Mouse (Mus musculus) olfactory bulb, adult 2 months (tissue): ENCODE data around the gene Pxmp4. TPM values are rescaled to one million over a fixed set of nuclear protein-coding genes. Genes with fewer than 3 reads are reported as not detected.

Source experiments
- H3K27ac ChIP-seq: fragments of 200-500 bp; 2 replicates; pipeline ENCODE4 v1.5.1; 2012; ENCODE audit warnings: low read depth, low read length; ENCODE audit not compliant: insufficient read depth
- H3K4me1 ChIP-seq: fragments of 200-500 bp; 2 replicates; pipeline ENCODE4 v1.6.1; 2012; ENCODE audit warnings: low read length; ENCODE audit not compliant: control insufficient read depth, insufficient read depth
- H3K4me3 ChIP-seq: fragments of 200-500 bp; 2 replicates; pipeline ENCODE4 v1.5.1; 2012; ENCODE audit warnings: mild to moderate bottlenecking, low read depth, low read length, moderate library complexity; ENCODE audit not compliant: insufficient read depth
- CTCF ChIP-seq: fragments of 200-500 bp; IDR thresholded peaks from 2 replicates; pipeline ENCODE4 v1.5.1; 2012; ENCODE audit warnings: low read depth, mild to moderate bottlenecking, low read length, moderate library complexity; ENCODE audit not compliant: insufficient read depth
- POLR2A ChIP-seq: fragments of 200-500 bp; IDR thresholded peaks from 2 replicates; pipeline ENCODE4 v1.6.1; 2012; ENCODE audit warnings: mild to moderate bottlenecking, low read depth, low read length, moderate library complexity; ENCODE audit not compliant: insufficient read depth
- WGBS: fragments of 180-500 bp; shearing (Covaris S2); methylation state at CpG from one replicate; pipeline ENCODE4 v1.1.7; 2018; 5-methylcytosine and 5-hydroxymethylcytosine counted together
- polyA plus RNA-seq: library from polyadenylated mRNA; stranded (reverse); fragments of >200 nt; gene quantifications from 2 replicates; pipeline ENCODE4 v1.2.4, GENCODE M21; 2012; ENCODE audit warnings: low replicate concordance; ENCODE audit not compliant: missing spikeins, insufficient read depth, insufficient read length

Gene Pxmp4
- polyA plus RNA-seq, 1 experiment, result not detected

DNA sequence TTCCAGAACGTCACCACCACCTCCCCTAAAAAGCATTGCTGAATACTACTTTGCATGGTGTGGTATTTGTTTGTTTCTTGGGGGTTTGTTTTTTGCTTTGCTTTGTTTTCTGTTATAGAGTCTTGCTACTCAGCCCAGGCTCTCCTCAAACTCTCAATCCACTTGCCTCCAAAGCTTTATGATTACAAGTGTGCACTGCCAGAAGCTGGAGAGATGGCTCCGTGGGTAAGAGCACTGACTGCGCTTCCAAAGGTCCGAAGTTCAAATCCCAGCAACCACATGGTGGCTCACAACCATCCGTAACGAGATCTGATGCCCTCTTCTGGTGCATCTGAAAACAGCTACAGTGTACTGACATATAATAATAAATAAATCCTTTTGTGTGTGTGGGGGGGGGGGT lies 2.9 kb downstream of the Pxmp4 start:
- TF ChIP-seq CTCF (no peak), POLR2A (no peak)
- Histone ChIP-seq H3K4me1 (peaks cover 6% of the 10 kb centered on the region; the same call in 1 of the 2 replicates), H3K4me3 (no peak overlapping the region), H3K27ac (no peak overlapping the region)
- 75% methylated on average over 6 of the region's 6 CpGs for WGBS

- no peak for TF ChIP-seq CTCF
- TF ChIP-seq POLR2A, result no peak
Measured at GRCm38 (mm10) chr2:154597399-154597798, 6.1 kb downstream of the Pxmp4 start.

GRCm38 (mm10) chr2:154595775-154596174 lies 7.7 kb downstream of the Pxmp4 start:
- H3K27ac ChIP-seq, result no peak overlapping the region
- TF ChIP-seq POLR2A (no peak), CTCF (no peak)
- H3K4me3 ChIP-seq, result no peak overlapping the region
- 66% methylated on average over 5 of the region's 5 CpGs for WGBS
- H3K4me1 ChIP-seq, result no peaks in the 10 kb centered on the region

More at GRCm38 (mm10) chr2:154597399-154597798, 6.1 kb downstream of the Pxmp4 start:
- Histone ChIP-seq H3K27ac (no peak overlapping the region), H3K4me3 (no peak overlapping the region), H3K4me1 (peaks cover 2% of the 10 kb centered on the region; the same call in 1 of the 2 replicates)
- 94% methylated on average over 3 of the region's 3 CpGs for whole genome bisulfite sequencing

DNA sequence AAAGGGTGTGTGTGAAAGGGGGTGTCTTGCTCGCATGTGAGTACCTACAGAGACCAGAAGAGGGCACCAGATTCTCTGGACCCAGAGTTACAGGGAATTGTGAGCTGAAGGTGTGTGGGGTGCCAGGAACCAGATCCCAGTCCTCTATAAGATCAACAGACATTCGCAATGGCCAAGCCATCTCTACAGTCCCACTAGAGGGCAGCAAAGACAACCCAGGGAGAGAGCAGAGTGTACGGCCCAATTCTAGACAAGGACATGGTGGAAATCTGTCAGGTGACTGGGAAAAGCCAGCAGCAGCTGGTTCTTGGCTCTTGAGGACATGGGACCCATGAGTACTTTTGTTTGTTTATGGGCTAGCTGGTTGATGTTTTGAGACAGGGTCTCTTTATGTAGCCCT lies 10.5 kb downstream of the Pxmp4 start:
- no peaks in the 10 kb centered on the region for H3K4me1 ChIP-seq
- no peak overlapping the region for H3K4me3 ChIP-seq
- H3K27ac ChIP-seq, result no peak overlapping the region
- TF ChIP-seq POLR2A (no peak), CTCF (no peak)
- WGBS, result 80% methylated on average over 3 of the region's 3 CpGs

GRCm38 (mm10) chr2:154591239-154591638 lies 12.3 kb downstream of the Pxmp4 start:
- H3K27ac ChIP-seq, result no peak overlapping the region
- TF ChIP-seq POLR2A, result no peak
- no peak for TF ChIP-seq CTCF
- 87% methylated on average over 3 of the region's 3 CpGs for WGBS

GRCm38 (mm10) chr2:154589051-154589450 lies 14.5 kb downstream of the Pxmp4 start:
- H3K27ac ChIP-seq, result no peak overlapping the region
- TF ChIP-seq POLR2A, result no peak
- no peak for TF ChIP-seq CTCF
- WGBS, result 62% methylated on average over 4 of the region's 4 CpGs

More at GRCm38 (mm10) chr2:154591239-154591638, 12.3 kb downstream of the Pxmp4 start:
- Histone ChIP-seq H3K4me1 (no peaks in the 10 kb centered on the region), H3K4me3 (no peak overlapping the region)

DNA sequence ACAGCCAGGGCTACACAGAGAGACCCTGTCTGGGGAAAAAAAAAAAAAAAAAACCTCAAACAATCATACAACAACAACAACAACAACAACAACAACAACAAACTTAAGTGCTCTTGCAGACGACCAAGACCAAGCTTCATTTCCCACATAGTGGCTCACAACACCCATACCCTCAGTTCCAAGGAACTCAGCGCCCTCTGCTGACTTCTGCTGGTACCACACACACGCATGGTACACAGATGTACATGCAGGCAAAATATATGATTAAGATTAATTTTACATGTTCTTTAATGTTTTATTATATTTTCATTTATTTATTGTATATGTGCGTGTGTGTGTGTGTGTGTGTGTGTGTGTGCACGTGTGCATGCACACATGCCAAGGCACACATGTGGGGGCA lies 17.1 kb downstream of the Pxmp4 start:
- Histone ChIP-seq H3K27ac (no peak overlapping the region), H3K4me1 (peaks cover 19% of the 10 kb centered on the region), H3K4me3 (no peak overlapping the region)
- 73% methylated on average over 5 of the region's 5 CpGs for whole genome bisulfite sequencing
- TF ChIP-seq POLR2A, result no peak
- no peak for TF ChIP-seq CTCF

More at GRCm38 (mm10) chr2:154589051-154589450, 14.5 kb downstream of the Pxmp4 start:
- no peak overlapping the region for H3K4me3 ChIP-seq
- H3K4me1 ChIP-seq, result peaks cover 12% of the 10 kb centered on the region

- TF ChIP-seq POLR2A, result no peak
- TF ChIP-seq CTCF, result no peak
- Histone ChIP-seq H3K4me1 (peaks cover 26% of the 10 kb centered on the region), H3K27ac (no peak overlapping the region), H3K4me3 (no peak overlapping the region)
- 34% methylated on average over 17 of the region's 17 CpGs for WGBS
Measured at GRCm38 (mm10) chr2:154584931-154585601, 18.4 kb downstream of the Pxmp4 start.

DNA sequence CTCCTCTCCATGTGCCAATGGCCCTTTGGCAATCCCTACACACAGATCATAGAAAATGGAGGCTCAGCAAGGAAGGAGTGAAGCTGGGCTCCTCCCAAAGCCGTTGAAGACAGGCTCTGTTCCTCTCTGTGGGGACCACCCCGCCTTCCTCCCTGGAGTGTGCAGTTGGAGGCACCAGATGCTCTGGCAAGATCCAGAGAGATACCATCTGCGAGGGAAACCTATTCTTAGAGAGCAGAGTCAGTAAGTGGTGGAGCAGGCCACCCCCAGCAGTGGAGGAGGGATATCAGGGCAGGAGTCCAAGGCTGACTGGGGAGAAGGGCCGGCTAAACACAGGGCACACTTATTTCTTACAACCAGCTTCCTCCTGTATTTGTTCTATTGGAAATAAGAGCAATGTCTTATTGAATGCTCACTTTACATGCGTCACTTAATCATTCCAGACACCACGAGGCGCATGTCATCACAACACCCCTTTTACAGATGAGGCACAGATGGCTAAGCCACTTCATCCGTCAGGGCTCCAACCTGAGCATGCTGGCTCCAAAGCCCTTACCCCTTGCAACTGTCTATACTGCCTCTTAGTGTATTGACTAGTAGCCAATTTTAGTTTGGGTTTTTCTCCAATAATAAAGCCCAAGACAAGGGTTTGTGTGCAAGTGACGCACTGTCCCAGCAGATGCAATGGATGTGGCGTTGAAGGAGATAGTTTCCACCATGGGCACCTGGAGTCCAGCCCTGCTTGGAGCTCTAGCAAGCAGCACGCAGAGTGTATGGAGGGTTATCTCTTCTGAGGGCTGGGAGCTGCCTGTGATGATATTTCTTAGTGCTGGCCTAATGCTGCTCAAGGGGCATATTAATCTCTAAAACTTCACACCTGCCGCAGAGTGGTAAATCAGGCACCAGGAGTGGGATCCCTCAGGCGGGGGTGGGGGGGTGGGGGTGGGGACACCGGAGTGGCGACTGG lies 19.3 kb downstream of the Pxmp4 start:
- H3K27ac ChIP-seq, result peak overlapping the region; percentile 35
- H3K4me1 ChIP-seq, result peaks cover 26% of the 10 kb centered on the region
- TF ChIP-seq CTCF (no peak), POLR2A (no peak)
- WGBS, result 35% methylated on average over 15 of the region's 15 CpGs
- H3K4me3 ChIP-seq, result no peak overlapping the region
